Mouse (Mus musculus) cerebellum, adult 2 months (tissue): Measurements from ENCODE around the gene Kdm5b.

ENCODE experiments used
- CTCF ChIP-seq: fragments of 200-500 bp; IDR thresholded peaks from 2 replicates; pipeline ENCODE4 v1.5.1; 2011; ENCODE audit warnings: low read depth, mild to moderate bottlenecking, control low read depth, low read length, moderate library complexity, borderline replicate concordance; ENCODE audit not compliant: insufficient read depth
- POLR2A ChIP-seq: fragments of 200-500 bp; IDR thresholded peaks from 2 replicates; pipeline ENCODE4 v1.6.1; 2011; ENCODE audit warnings: low read length, control low read depth, borderline replicate concordance; ENCODE audit not compliant: insufficient read depth

GRCm38 (mm10) chr1:134522325-134522724 lies 37.6 kb upstream of the Kdm5b start:
- TF ChIP-seq CTCF: no peak
- TF ChIP-seq POLR2A: no peak
